Mouse (Mus musculus) embryo, embryonic 10.5 days (tissue): ENCODE measurements around the gene Vmn2r14.
"Not testable (repeated sequence)": the region's sequence is repeated elsewhere in the genome, so short reads cannot be mapped to it uniquely, and the experiment has no call there.

ENCODE experiments used
- DNase-seq: peaks from one replicate; pipeline ENCODE4 v3.0.0-alpha.2; 2015; ENCODE audit warnings: low spot score

Gene Vmn2r14

DNA sequence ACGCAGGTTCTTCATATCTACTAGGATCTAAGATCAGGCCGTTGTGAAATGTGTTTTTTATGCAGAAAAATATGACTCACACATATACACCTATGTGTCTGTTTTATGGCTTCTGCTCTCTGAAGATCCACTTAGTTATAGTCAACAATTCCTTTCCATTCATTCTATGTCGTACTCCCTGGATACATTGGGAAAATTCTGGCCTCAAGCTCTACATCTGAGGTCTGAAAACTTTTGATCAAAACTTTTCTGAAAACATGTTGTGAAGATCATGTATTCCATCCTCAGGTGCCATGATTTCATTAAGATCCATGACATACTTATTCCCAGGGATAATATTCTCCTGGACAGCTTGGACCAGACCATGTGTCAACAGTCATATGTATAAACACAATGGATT, at the start of gene Vmn2r14:
Gene Vmn2r14, minus strand, starts transcription at position 101 of the 400 bp plus-strand sequence.
- no peak for DNase-seq

DNA sequence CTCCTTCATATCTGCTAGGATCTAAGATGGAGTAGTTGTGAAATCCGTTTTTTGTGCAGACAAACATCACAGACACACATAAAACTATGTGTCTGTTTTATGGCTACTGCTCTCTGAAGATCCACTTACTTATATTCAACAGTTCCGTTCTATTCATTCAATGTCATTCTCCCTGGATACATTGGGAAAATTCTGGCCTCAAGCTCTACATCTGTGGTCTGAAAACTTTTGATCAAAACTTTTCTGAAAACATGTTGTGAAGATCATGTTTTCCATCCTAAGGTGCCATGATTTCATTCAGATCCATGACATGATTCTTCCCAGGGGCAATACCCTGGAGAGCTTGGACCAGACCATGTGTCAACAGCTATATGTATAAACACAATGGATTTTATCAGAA, 32.4 kb downstream of the Vmn2r14 start, which contains the start of gene Vmn2r13:
Gene Vmn2r13, minus strand, starts transcription at position 101 of the 400 bp plus-strand sequence.
- not testable (repeated sequence) for DNase-seq

DNA sequence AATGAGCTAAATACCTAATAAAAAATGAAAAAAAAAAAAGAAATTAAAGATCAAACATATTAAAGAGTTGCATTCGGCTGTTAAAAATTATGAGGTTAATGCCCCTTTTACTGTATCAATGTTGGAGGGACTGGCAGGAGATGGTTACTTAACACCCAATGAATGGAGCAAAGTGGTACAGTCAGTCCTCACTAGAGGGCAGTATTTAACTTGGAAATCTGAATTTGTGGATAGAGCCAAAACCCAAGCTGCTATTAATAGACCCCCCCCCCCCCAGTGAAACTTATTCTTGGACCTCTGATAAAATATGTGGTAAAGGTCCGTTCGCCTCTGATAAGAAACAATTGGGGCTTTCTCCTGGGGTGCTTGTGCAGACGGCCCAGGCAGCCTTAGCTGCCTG, 57.7 kb downstream of the Vmn2r14 start:
- not testable (repeated sequence) for DNase-seq
